Comparison of ENCODE assay signal across 25 mouse cellular contexts in the genomic region with DNA sequence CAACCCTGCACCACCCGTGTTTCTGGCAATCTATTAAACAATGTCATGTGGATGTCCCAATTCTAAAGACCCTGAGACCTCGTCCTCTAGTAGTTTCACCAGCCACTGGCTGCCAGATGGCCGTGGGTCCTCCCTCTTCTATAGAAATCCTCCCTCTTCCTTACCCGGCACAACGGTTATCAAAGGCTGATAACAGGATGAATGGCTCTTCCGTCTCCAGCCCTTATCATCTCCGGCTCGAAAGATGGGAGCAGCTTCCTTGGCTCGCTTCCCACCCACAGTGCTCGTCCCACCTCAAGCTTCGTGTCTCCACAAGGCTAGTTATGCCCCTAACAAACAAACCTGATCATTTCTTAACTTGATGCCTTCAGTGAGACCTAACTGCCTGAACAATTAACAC.
DNase-seq lines count a peak whose midpoint lies in the region; ATAC-seq and TF ChIP-seq lines count a peak whose summit lies in the region.
"Had no signal": no experiment of that assay in that cellular context is flagged by ENCODE, and none has a peak within 500 bp of the region (broad histone marks: within the 10 kb centered on the region; RNA-seq: fewer than 3 reads in every experiment).

No protein-coding gene starts in this region.

- no peaks in the 10 kb centered on the region for H3K9me3 ChIP-seq in heart, embryonic 10.5 days
- no peaks in the 10 kb centered on the region for H3K9me3 ChIP-seq in heart, embryonic 14.5 days (ENCODE audit: control insufficient read depth, low read length)
- H3K9me3 ChIP-seq: embryonic facial prominence, embryonic 10.5 days; embryonic facial prominence, embryonic 12.5 days; forebrain, embryonic 13.5 days; forebrain, embryonic 15.5 days had no signal

- TF ChIP-seq CTCF in layer of hippocampus, adult 2 months (conservative IDR thresholded peaks at IDR 0.05) = no peak
- no peak for TF ChIP-seq CTCF in testis, adult 2 months (IDR thresholded peaks at IDR 0.05; ENCODE audit: control insufficient read depth, insufficient read depth, insufficient replicate concordance, low read depth, low read length)

- H3K4me2 ChIP-seq in heart, embryonic 14.5 days (ENCODE audit: low read length) = no peak overlapping the region
- H3K4me2 ChIP-seq: embryonic facial prominence, embryonic 12.5 days; forebrain, embryonic 13.5 days; forebrain, embryonic 15.5 days had no signal

- no peak for TF ChIP-seq POLR2A in testis, adult 2 months (IDR thresholded peaks at IDR 0.05; ENCODE audit: control insufficient read depth, low read depth, low read length)

- peaks cover 67% of the 10 kb centered on the region for H3K36me3 ChIP-seq in heart, embryonic 10.5 days
- H3K36me3 ChIP-seq in heart, embryonic 14.5 days (ENCODE audit: control insufficient read depth, insufficient read depth, low read length) = peaks cover 89% of the 10 kb centered on the region
- H3K36me3 ChIP-seq in testis, adult 2 months (ENCODE audit: control insufficient read depth, insufficient read depth, low read length) = no peaks in the 10 kb centered on the region; the same call in 1 of the 2 replicates
- H3K36me3 ChIP-seq: forebrain, embryonic 15.5 days; G1E had no signal

- WGBS in heart, embryonic 10.5 days = 22% methylated on average over 11 of the region's 11 CpGs
- WGBS in heart, embryonic 14.5 days = 13% methylated on average over 11 of the region's 11 CpGs

- no peaks in the 10 kb centered on the region for H3K27me3 ChIP-seq in heart, embryonic 10.5 days (ENCODE audit: insufficient read depth, poor library complexity, severe bottlenecking)
- no peaks in the 10 kb centered on the region for H3K27me3 ChIP-seq in heart, embryonic 14.5 days (ENCODE audit: control insufficient read depth, insufficient read depth, low read length)
- H3K27me3 ChIP-seq in testis, adult 2 months (ENCODE audit: control insufficient read depth, insufficient read depth, low read length) = no peaks in the 10 kb centered on the region
- H3K27me3 ChIP-seq: CH12.LX; embryonic facial prominence, embryonic 12.5 days; forebrain, embryonic 13.5 days; forebrain, embryonic 15.5 days had no signal

- DNase-seq in heart, embryonic 10.5 days (ENCODE audit: low spot score) = peak; percentile 72
- DNase-seq in heart, postnatal 10 days = no peak
- no peak for DNase-seq in heart, adult 18-20 months
- no peak for DNase-seq in layer of hippocampus, adult 2 months (ENCODE audit: low spot score in 2 of 2)
- DNase-seq in layer of hippocampus, adult 11-12 months (ENCODE audit: low spot score) = no peak
- DNase-seq in testis, postnatal 10 days (ENCODE audit: low spot score) = no peak
- DNase-seq: adrenal gland, adult 2 months; adrenal gland, postnatal 10 days; adrenal gland, postnatal 25 days; B cell, adult 2 months; cerebellum, adult 11 months; cerebellum, adult 18-20 months; cerebellum, adult 8-10 months; cerebellum, adult 9-11 months; cerebellum, postnatal 14 days; cerebellum, postnatal 36 days had no signal

- no peak overlapping the region for H3K4me3 ChIP-seq in heart, embryonic 10.5 days
- H3K4me3 ChIP-seq in heart, embryonic 14.5 days (ENCODE audit: control insufficient read depth in 1 of 2, insufficient read depth in 1 of 2, low read depth in 1 of 2, low read length in 2 of 2) = no peak overlapping the region
- H3K4me3 ChIP-seq in layer of hippocampus, adult 2 months = no peak overlapping the region
- H3K4me3 ChIP-seq in testis, adult 2 months (ENCODE audit: control insufficient read depth, low read depth, low read length) = no peak overlapping the region
- H3K4me3 ChIP-seq: embryonic facial prominence, embryonic 10.5 days; embryonic facial prominence, embryonic 12.5 days; forebrain, embryonic 13.5 days; forebrain, embryonic 15.5 days had no signal

- peaks cover 58% of the 10 kb centered on the region for H3K4me1 ChIP-seq in heart, embryonic 10.5 days
- peaks cover 23 to 47% of the 10 kb centered on the region in 2 experiments for H3K4me1 ChIP-seq in heart, embryonic 14.5 days (ENCODE audit: control insufficient read depth in 2 of 2, insufficient read depth in 2 of 2, low read length in 2 of 2)
- no peaks in the 10 kb centered on the region; the same call in 1 of the 2 replicates for H3K4me1 ChIP-seq in testis, adult 2 months (ENCODE audit: control insufficient read depth, insufficient read depth, low read length)
- H3K4me1 ChIP-seq: embryonic facial prominence, embryonic 10.5 days; embryonic facial prominence, embryonic 12.5 days had no signal

- ATAC-seq in heart, embryonic 14.5 days (ENCODE audit: insufficient number of reproducible peaks, insufficient read depth, low FRiP score, low read depth) = no peak
- ATAC-seq: CD4-positive, CD25-positive, alpha-beta regulatory T cell, adult 4 months; forebrain, embryonic 13.5 days; forebrain, embryonic 15.5 days had no signal

- intact Hi-C loops in heart, postnatal 10 days (cut with DNase I) = loop anchor here (5.0 kb wide), 2 partner anchors 244 to 379 kb away; a partner anchor contains a TSS

- H3K9ac ChIP-seq in heart, embryonic 14.5 days (ENCODE audit: low read length) = peak overlapping the region; percentile 28; the same call in 1 of the 2 replicates
- H3K9ac ChIP-seq: embryonic facial prominence, embryonic 12.5 days; forebrain, embryonic 13.5 days; forebrain, embryonic 15.5 days had no signal

- H3K27ac ChIP-seq in heart, embryonic 10.5 days = no peak overlapping the region; the same call in 1 of the 2 replicates
- H3K27ac ChIP-seq in heart, embryonic 14.5 days (replicated peaks in 1 of 2; ENCODE audit: control insufficient read depth in 1 of 2, insufficient read depth in 1 of 2, low read depth in 2 of 2, low read length in 2 of 2) = no peak overlapping the region
- peak overlapping the region; percentile 87 for H3K27ac ChIP-seq in layer of hippocampus, adult 2 months
- peak overlapping the region; percentile 14; the same call in 1 of the 2 replicates for H3K27ac ChIP-seq in testis, adult 2 months (ENCODE audit: control insufficient read depth, insufficient read depth, low read depth, low read length)
- H3K27ac ChIP-seq: embryonic facial prominence, embryonic 10.5 days; embryonic facial prominence, embryonic 12.5 days; forebrain, embryonic 13.5 days; forebrain, embryonic 15.5 days had no signal

Comparison
In these comparisons a context has a peak if more than half of its experiments do, and no peak if none do; other contexts are left out.
1. H3K27ac ChIP-seq: peak in layer of hippocampus, adult 2 months (single experiment) and testis, adult 2 months (single experiment); none in heart, embryonic 10.5 days (single experiment) and heart, embryonic 14.5 days (0 of 2).